Mouse (Mus musculus): ENCODE measurements around the gene Olfr128.
"Not testable (repeated sequence)": the region's sequence is repeated elsewhere in the genome, so short reads cannot be mapped to it uniquely, and the experiment has no call there.

Olfr128 gene

DNA sequence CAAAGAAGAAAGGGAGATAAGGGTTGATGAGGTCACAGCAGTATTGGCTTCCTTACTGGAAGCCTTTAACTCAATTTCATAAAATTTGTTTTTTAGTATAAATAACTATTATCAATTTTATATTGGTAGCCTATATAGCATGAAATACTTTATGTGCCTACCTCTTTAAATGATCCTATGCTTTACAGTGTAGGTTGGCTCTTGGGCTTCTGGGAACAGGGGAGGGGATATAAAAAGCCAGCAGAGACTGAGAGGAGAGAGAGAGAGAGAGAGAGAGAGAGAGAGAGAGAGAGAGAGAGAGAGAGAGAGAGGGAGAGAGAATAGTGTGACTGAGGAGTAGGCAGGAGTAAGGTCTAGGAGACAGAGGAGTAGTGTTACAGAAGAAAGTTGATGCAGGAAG lies at the start of gene Olfr128:
TSS of gene Olfr128 (plus strand) at position 301 of the 400 bp plus-strand sequence.
- no peak for DNase-seq (ENCODE audit: low read depth, low spot score)

DNA sequence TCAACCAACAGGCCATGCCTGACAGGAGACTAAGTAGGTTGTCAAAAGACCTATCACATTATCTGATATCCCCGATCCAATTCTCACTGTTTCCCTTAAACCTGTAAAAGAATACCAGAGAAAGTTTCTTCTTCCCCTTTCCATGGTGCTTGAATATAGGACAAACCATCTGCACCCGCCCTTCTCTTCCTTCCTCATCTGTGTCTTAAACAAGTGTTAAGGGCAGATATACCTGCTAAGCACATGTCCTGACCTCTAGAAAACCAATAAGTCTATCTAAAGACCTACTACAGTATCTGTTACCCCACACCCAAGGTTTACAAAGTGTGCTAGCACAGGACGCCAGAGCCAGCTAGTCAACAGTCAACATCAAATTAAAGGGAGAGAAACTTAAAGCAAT lies 46.5 kb upstream of the Olfr128 start:
- DNase-seq (ENCODE audit: low read depth, low spot score): no peak

DNA sequence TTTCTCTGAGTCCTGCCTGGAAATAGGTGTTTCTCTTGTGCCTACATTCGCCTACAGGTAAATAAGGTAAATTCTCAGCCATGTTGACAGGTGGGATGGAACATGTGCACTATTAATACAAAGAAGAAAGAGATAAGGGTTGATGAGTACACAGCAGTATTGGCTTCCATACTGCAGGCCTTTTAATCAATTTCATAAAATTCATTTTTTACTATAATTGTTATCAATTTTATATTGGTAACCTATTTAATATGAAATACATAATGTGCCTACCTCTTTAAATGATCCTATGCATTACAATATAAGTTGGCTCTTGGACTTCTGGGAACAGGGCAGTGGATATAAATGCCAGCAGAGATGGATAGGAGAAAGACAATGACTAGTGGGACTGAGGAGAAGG lies 20.2 kb upstream of the Olfr128 start, which contains the start of gene Olfr127:
TSS of gene Olfr127 (plus strand) at position 301 of the 400 bp plus-strand sequence.
- DNase-seq (ENCODE audit: low read depth, low spot score): no peak

DNA sequence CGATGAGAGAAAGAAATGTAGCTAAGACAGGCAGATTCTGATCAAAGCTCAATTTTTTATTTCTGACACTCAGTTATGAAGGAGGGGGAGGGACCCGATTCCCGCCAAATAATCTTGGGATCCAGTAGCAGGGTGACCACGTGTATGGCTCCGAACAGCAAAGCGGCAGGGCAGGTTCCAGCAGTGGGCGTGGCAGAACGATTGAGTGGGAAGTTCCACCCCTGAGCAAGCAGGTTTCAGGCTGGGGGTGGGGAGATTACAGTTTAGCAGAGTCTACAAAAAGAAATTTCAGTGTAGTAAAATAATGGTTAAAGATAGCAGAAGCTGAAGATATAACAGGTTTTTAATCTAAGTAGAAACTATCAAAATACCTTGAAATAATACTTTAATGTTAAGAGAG lies 13.5 kb upstream of the Olfr128 start:
- DNase-seq (ENCODE audit: low read depth, low spot score): not testable (repeated sequence)

DNA sequence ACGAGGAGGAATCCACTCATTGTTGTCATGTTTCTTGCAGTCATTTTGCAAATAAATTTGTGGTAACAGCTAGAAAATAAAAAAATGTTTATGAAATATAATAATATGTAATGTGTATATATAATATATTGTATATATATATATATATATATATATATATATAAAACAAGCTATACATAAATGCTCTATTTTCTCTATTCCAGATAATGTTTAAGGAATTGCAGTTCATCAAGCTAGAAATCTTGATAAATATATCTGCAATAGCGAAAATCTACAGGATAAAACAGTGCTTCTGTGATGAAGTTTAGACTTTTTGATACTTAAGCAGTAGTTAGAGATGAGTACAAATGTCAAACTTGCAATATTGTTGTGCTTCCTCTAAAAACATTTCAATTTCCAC lies 32.6 kb downstream of the Olfr128 start, which contains the start of gene Olfr761:
TSS of gene Olfr761 (minus strand) at position 101 of the 400 bp plus-strand sequence.
- no peak for DNase-seq (ENCODE audit: low read depth, low spot score)

DNA sequence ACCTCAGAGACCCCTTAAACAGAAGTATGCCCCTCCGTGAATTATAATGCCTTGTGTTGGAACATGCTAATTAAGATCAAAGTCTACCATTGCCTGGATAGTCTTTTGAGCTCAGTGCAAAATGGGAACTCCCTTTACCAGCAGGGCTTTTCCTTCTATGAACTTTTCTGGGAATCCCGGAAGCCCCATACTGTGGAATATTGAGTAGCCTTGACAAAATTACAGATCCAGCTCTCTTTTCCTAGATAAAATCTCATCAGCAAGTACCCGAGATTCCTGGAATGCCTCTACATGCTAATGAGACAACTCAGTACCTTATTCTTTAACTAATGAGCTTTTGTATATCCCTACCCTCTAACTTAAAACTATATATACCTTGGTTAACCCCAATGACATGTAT lies 53.2 kb downstream of the Olfr128 start:
- no peak for DNase-seq (ENCODE audit: low read depth, low spot score)

All from c-Kit-negative CD71-positive TER-119-positive erythroid progenitor cells, embryonic 14.5 days (primary cell).